Mouse (Mus musculus) embryo, embryonic 9.5 days (tissue): Measurements from ENCODE around the gene Exosc7.

Source experiments
- DNase-seq: peaks from one replicate; pipeline ENCODE4 v3.0.0-alpha.2; 2017; ENCODE audit errors: extremely low spot score

The Exosc7 gene

GRCm38 (mm10) chr9:123138891-123139474 is 26.0 kb downstream of the Exosc7 start:
- no peak for DNase-seq

GRCm38 (mm10) chr9:123139887-123140614 is 27.0 kb downstream of the Exosc7 start:
- DNase-seq: no peak

DNA sequence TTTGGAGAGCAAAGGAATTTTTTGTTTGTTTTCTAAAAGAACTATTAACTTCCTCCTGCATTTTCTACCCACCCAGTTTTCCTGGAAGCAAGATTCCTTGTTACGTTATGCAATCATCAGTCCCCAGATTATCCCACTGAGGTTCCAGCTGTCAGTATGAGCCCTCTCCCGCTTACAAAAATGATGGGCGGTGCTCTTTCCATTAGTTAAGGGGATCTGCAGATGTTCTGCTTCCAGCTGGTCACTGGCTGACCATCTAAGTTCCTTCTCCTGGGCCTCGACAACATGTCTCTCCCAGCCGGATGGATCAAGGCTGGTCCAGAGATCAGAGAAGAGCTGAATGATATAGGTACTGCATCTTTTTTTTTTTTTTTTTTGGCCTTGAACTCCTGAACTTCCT is 35.4 kb downstream of the Exosc7 start:
- no peak for DNase-seq

DNA sequence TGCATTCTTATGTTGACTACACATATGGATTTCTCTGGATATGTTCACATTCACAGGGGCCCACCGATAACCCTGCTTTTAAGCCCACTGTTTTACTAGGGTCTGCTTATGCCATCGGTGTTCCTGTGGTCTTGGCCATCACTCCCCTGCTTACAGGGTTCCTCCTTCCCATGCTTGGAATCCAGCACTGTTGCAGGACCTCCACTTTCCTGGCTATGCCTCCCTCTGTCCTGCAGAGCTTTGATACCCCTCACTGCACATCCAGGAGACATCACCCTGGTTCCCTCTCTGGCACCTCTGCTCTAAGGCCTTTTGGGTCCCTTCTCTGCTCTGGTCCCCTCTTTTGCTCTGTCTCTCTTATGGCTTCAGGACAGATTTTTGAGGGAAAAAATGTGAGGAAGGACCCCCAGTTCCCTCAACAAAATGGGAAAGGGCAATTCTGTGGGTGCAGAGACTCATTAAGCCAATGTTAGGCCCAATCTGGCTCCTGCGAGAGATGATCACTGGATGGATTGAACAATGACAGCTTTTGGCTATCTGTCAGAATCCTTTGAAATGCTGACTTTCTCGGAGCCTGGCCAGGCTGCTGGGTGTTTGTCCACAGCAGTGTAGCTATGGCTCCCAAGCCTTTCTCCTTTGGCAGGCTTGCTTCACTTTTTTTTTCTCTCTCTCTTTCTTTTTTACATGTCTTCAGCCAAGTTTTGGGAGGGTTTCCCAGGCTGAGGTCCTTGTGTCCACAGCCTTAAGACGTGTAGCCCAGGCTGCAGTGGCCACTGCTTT is 37.4 kb downstream of the Exosc7 start, which contains the start of gene Clec3b:
Gene Clec3b (plus strand): TSS at position 706 of the 780 bp plus-strand sequence.
- no peak for DNase-seq

DNA sequence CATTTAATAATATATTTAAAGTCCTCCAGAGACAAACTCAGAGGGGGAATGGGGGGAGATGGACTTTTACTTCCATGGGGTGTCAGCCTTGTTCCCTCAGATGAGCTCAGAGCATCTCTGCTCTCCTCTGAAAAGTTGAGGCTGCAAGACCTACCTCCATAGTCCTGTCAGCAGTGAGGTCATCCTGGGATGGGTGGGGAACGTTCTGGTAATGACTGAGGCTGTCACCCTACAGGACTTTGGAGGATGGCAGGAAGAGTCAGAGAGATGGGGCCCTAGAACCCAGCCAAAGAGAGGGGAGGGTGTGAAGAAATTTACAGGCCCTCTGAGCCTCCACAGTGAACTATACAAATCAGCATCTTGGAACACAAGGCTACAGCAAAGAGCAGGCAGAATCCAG is 38.5 kb downstream of the Exosc7 start:
- no peak for DNase-seq

GRCm38 (mm10) chr9:123152026-123152425 is 39.0 kb downstream of the Exosc7 start:
- no peak for DNase-seq

DNA sequence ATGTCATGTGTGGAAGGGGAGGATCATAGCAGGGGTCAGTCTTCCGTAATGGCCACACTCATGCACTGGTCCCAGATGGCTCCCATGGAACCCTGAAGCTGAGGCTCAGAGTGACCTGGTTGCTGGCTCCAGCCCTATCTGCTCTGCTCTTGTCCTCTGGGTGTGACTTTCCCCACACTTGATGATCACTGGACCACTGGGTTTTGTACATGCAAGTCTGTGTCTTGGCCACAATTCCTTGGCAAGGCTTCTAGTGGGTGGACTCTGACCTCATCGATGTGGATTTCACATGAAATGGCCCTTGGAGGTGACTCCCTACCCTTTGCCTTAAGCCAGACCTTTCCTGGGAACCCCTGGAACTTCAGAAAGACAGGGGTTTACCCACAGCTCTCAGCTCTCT is 40.1 kb downstream of the Exosc7 start:
- DNase-seq: no peak

- DNase-seq: peak; percentile 40
Measured at GRCm38 (mm10) chr9:123156910-123157361, 43.9 kb downstream of the Exosc7 start.

GRCm38 (mm10) chr9:123157699-123158098 is 44.7 kb downstream of the Exosc7 start:
- no peak for DNase-seq

DNA sequence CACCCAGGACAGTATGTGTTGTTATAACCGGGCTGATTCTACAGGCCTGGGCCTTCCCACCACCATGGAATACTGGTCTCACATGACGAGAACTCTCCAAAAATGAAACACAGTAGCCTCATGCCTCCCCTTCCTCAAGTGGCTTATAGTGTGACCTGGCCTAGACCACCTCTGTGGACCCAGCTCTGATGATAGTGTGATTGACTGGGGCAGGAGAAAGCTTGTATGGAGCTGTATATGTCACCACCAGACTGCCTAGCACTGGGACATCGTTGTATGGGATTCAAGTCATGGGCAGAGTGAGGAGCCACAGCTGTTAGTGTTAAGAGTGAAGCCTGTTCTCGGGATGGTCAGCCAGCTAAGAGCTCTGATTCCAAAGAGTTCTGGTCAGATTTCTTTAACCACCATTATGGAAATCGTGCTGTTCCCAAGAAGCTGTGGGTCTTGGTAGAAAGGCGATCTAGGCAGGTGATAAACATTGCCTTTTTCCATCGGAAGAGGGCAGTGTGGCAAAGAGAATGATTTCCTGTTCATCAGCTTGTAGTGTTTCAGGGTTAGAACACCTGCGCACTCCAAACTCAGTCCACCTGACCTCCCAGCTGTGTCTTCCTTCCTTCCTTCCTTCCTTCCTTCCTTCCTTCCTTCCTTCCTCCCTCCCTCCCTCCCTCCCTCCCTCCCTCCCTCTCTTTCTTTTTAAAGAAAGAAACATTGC is 45.3 kb downstream of the Exosc7 start:
- DNase-seq: peak; percentile 28

DNA sequence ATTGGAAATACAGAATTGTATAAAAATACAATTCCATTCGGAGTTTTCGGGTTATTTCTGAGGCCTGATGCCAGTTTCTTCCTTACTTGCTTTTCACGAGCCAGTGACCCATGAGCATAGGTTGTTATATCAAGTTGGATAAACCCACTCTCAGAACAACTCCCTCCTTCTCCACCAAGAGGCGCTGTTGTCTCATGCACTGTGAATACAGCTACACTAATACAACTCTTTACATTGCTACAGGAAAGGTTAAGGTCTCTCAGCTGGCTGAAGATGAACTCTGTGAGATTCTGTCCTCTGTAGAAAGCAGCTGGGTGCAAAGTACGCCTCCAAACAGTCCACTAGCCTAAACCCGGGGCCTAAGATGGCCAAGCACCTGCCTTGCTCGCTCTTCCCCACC is 46.3 kb downstream of the Exosc7 start:
- DNase-seq: peak; percentile 47

DNA sequence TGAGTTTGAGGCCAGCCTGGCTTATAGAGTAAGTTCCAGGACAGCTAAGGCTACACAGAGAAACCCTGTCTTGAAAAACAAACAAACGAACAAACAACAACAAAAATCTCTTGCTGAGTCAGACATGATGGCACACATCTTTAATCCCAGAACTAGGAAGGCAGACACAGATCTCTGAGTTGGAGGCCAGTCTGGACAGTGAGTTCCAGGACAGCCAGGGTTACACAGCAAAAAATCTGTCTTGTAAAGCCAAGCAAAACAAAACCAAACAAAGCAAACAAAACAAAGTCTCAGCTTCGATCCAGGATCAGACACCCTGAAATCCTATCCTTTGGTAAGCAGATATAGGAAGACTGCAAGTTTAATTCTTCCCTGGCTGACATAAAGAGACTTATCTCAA is 48.8 kb downstream of the Exosc7 start:
- DNase-seq: no peak

GRCm38 (mm10) chr9:123162985-123163694 is 50.1 kb downstream of the Exosc7 start:
- no peak for DNase-seq

GRCm38 (mm10) chr9:123165781-123166443 is 52.9 kb downstream of the Exosc7 start:
- DNase-seq: no peak

DNA sequence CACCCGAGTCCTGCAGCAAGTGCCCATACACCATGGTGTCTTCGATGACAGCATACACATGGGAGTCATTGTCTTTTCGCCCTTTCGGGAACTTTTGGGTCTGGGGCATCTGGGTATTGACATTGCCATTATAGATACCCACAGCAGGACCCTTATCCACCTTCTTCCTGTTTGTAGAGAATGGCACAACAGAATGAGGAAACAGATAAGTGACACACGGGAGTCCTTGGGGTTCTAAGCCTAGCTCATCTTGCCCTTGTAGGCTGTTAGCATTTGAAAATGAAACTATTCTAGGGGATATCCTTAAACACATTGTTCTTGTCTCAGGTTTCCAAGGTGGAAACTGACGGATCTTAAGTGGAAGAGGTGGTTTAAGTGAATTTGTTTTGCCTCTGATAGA is 60.7 kb downstream of the Exosc7 start:
- DNase-seq: no peak

- DNase-seq: no peak
Measured at GRCm38 (mm10) chr9:123174356-123174755, 61.3 kb downstream of the Exosc7 start.

- DNase-seq: no peak
Measured at GRCm38 (mm10) chr9:123177380-123178048, 64.5 kb downstream of the Exosc7 start.

GRCm38 (mm10) chr9:123180003-123180402 is 67.0 kb downstream of the Exosc7 start:
- no peak for DNase-seq

DNA sequence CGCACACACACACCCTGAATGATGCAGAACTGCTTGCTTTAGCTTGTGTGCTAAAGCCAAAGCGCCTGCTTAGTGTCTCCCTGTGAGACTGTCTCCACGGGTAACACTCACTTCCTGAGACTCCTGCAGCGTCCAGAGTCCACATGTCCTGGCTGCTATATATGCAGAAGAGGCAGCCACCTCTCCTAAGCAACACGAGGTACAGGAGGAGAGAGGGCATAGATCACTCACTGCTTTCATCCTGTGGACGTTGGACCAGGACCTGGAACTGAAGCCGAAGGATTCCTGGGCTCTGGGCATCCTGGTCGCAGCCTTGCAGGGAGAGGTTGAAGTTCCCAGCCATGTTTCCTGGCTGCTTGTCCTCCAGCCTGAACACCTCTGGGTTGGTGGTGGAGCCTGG is 70.2 kb downstream of the Exosc7 start:
- no peak for DNase-seq

DNA sequence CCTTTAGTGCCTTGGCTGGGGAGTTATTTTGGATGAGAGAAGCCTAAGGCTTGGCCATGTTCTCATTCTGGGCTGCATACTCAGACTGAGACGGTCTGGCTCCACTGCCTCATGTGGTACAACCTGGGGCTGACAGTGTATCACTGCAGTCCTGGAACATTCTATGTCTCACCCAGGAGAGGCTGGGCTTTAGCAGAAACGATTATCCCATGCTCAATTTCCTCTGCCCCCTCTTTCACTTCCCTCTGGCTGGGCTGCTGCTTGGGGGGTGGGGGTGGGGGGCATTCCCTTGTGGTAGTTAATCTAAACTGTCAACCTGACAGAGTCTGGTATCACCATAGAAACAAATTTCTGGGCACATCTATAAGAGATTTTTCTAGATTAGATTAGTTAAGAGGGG is 72.5 kb downstream of the Exosc7 start:
- DNase-seq: no peak
